Mouse (Mus musculus): Measurements from ENCODE around the gene Macf1. TPM values are rescaled to one million over a fixed set of nuclear protein-coding genes. Genes with fewer than 3 reads are reported as not detected.

The Macf1 gene
- total and polyA plus RNA-seq, 3 experiments = 71.4 to 223 (median 222) TPM

GRCm38 (mm10) chr4:123594381-123594806 lies 89.8 kb downstream of the Macf1 start:
- WGBS = 33% methylated on average over 5 of the region's 5 CpGs
- no peaks in the 10 kb centered on the region for H3K27me3 ChIP-seq (ENCODE audit: control insufficient read depth, insufficient read depth, low read length)
- H3K27ac ChIP-seq = peak overlapping the region; percentile 40
- no peak overlapping the region for H3K4me3 ChIP-seq
- intact Hi-C loops (cut with DNase I) = loop anchor here (2.0 kb wide), 1 partner anchor 30 kb away; no protein-coding TSS in a partner anchor
- H3K4me1 ChIP-seq (ENCODE audit: control insufficient read depth, insufficient read depth, low read length) = peaks cover 11% of the 10 kb centered on the region
- peaks cover 11% of the 10 kb centered on the region for H3K36me3 ChIP-seq (ENCODE audit: control insufficient read depth, insufficient read depth, low read length)
- H3K9ac ChIP-seq (ENCODE audit: low read depth, low read length) = no peak overlapping the region
- no peak for DNase-seq
- TF ChIP-seq EP300 (IDR thresholded peaks at IDR 0.05; ENCODE audit: insufficient read depth, low read depth, low read length) (no peak), POLR2A (IDR thresholded peaks at IDR 0.05; ENCODE audit: insufficient read depth, low read depth, low read length) (no peak), CTCF (IDR thresholded peaks at IDR 0.05) (no peak)
- peaks cover 2% of the 10 kb centered on the region for H3K79me2 ChIP-seq (replicated peaks; ENCODE audit: control insufficient read depth, insufficient read depth, low read length)

- Histone ChIP-seq H3K27ac (peak overlapping the region; percentile 40), H3K36me3 (ENCODE audit: control insufficient read depth, insufficient read depth, low read length) (peaks cover 11% of the 10 kb centered on the region), H3K27me3 (ENCODE audit: control insufficient read depth, insufficient read depth, low read length) (no peaks in the 10 kb centered on the region), H3K4me1 (ENCODE audit: control insufficient read depth, insufficient read depth, low read length) (peaks cover 16% of the 10 kb centered on the region), H3K4me3 (no peak overlapping the region), H3K79me2 (replicated peaks; ENCODE audit: control insufficient read depth, insufficient read depth, low read length) (no peaks in the 10 kb centered on the region; the same call in none of the 2 replicates), H3K9ac (ENCODE audit: low read depth, low read length) (no peak overlapping the region)
- TF ChIP-seq CTCF (IDR thresholded peaks at IDR 0.05) = no peak
- no peak for TF ChIP-seq POLR2A (IDR thresholded peaks at IDR 0.05; ENCODE audit: insufficient read depth, low read depth, low read length)
- TF ChIP-seq EP300 (IDR thresholded peaks at IDR 0.05; ENCODE audit: insufficient read depth, low read depth, low read length) = no peak
- DNase-seq = peak in 1 of 2 experiments; percentile 39
- intact Hi-C loops (cut with DNase I) = loop anchor here (2.0 kb wide), 1 partner anchor 31 kb away; no protein-coding TSS in a partner anchor
- WGBS = 26% methylated on average over 3 of the region's 3 CpGs
Observed at GRCm38 (mm10) chr4:123593664-123594063, 90.5 kb downstream of the Macf1 start.

- peaks cover 21% of the 10 kb centered on the region for H3K4me1 ChIP-seq (ENCODE audit: control insufficient read depth, insufficient read depth, low read length)
- H3K4me3 ChIP-seq = no peak overlapping the region
- DNase-seq = no peak
Observed at GRCm38 (mm10) chr4:123592046-123592445, 92.1 kb downstream of the Macf1 start.

GRCm38 (mm10) chr4:123591026-123591635 lies 93.0 kb downstream of the Macf1 start:
- WGBS = 61% methylated on average over 4 of the region's 4 CpGs
- Histone ChIP-seq H3K27ac (no peak overlapping the region), H3K4me1 (ENCODE audit: control insufficient read depth, insufficient read depth, low read length) (peaks cover 21% of the 10 kb centered on the region), H3K27me3 (ENCODE audit: control insufficient read depth, insufficient read depth, low read length) (no peaks in the 10 kb centered on the region), H3K36me3 (ENCODE audit: control insufficient read depth, insufficient read depth, low read length) (peaks cover 11% of the 10 kb centered on the region), H3K9ac (ENCODE audit: low read depth, low read length) (no peak overlapping the region; the same call in 1 of the 2 replicates), H3K79me2 (replicated peaks; ENCODE audit: control insufficient read depth, insufficient read depth, low read length) (no peaks in the 10 kb centered on the region; the same call in none of the 2 replicates), H3K4me3 (no peak overlapping the region)
- DNase-seq = no peak
- TF ChIP-seq EP300 (IDR thresholded peaks at IDR 0.05; ENCODE audit: insufficient read depth, low read depth, low read length) (no peak), CTCF (IDR thresholded peaks at IDR 0.05) (no peak)
- intact Hi-C loops (cut with DNase I) = no loop called here

More at GRCm38 (mm10) chr4:123592046-123592445, 92.1 kb downstream of the Macf1 start:
- Histone ChIP-seq H3K79me2 (replicated peaks; ENCODE audit: control insufficient read depth, insufficient read depth, low read length) (no peaks in the 10 kb centered on the region; the same call in none of the 2 replicates), H3K27ac (no peak overlapping the region), H3K27me3 (ENCODE audit: control insufficient read depth, insufficient read depth, low read length) (no peaks in the 10 kb centered on the region), H3K9ac (ENCODE audit: low read depth, low read length) (no peak overlapping the region), H3K36me3 (ENCODE audit: control insufficient read depth, insufficient read depth, low read length) (peaks cover 11% of the 10 kb centered on the region)
- WGBS = 87% methylated on average over 5 of the region's 5 CpGs
- no peak for TF ChIP-seq EP300 (IDR thresholded peaks at IDR 0.05; ENCODE audit: insufficient read depth, low read depth, low read length)
- no peak for TF ChIP-seq CTCF (IDR thresholded peaks at IDR 0.05)
- TF ChIP-seq POLR2A (IDR thresholded peaks at IDR 0.05; ENCODE audit: insufficient read depth, low read depth, low read length) = no peak
- intact Hi-C loops (cut with DNase I) = no loop called here

GRCm38 (mm10) chr4:123589496-123589895 lies 94.7 kb downstream of the Macf1 start:
- intact Hi-C loops (cut with DNase I) = loop anchor here (2.0 to 10.0 kb wide), 3 partner anchors 43 to 305 kb away; no protein-coding TSS in a partner anchor
- Histone ChIP-seq H3K27me3 (ENCODE audit: control insufficient read depth, insufficient read depth, low read length) (no peaks in the 10 kb centered on the region), H3K4me1 (ENCODE audit: control insufficient read depth, insufficient read depth, low read length) (peaks cover 18% of the 10 kb centered on the region), H3K9ac (ENCODE audit: low read depth, low read length) (no peak overlapping the region), H3K4me3 (no peak overlapping the region), H3K36me3 (ENCODE audit: control insufficient read depth, insufficient read depth, low read length) (peaks cover 8% of the 10 kb centered on the region), H3K27ac (peak overlapping the region; percentile 61), H3K79me2 (replicated peaks; ENCODE audit: control insufficient read depth, insufficient read depth, low read length) (no peaks in the 10 kb centered on the region; the same call in none of the 2 replicates)
- DNase-seq = no peak
- TF ChIP-seq CTCF (IDR thresholded peaks at IDR 0.05) (no peak), POLR2A (IDR thresholded peaks at IDR 0.05; ENCODE audit: insufficient read depth, low read depth, low read length) (no peak), EP300 (IDR thresholded peaks at IDR 0.05; ENCODE audit: insufficient read depth, low read depth, low read length) (no peak)
- 72% methylated on average over 3 of the region's 3 CpGs for WGBS
